Mouse (Mus musculus): ENCODE results near the gene Btg1.

GRCm38 (mm10) chr10:96638477-96638876, 21.7 kb downstream of the Btg1 start:
- no peak for TF ChIP-seq CTCF (IDR thresholded peaks at IDR 0.05)
- TF ChIP-seq POLR2A (IDR thresholded peaks at IDR 0.05; ENCODE audit: insufficient read depth, low read depth, low read length): no peak
